16 mouse cellular contexts compared by ENCODE assay signal in the genomic region with DNA sequence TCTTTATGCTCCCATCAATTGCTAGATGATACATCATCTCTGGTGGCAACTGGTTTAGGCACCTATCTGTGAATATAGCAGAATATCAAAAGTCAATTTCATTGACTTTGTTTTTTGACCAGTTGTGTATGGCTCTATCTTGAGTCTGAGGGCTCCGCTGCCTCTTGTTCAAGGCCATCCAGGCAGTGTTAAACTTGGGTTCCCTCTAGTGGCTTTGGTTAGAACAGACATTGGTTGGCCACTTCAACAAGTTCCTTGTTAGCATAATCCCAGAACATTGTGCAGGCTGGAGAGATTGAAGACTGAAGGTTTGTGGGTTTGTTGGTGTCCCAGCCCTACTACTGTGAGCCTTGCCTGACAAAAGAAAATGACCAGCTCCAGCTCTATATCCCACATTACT. TPM values are rescaled to one million over a fixed set of nuclear protein-coding genes. Genes with fewer than 3 reads are reported as not detected.
A peak's percentile ranks its signal among the peaks of the same experiment; 100 is the strongest.
DNase-seq lines count a peak whose midpoint lies in the region; TF ChIP-seq lines count a peak whose summit lies in the region.
"Had no signal": no experiment of that assay in that cellular context is flagged by ENCODE, and none has a peak within 500 bp of the region (broad histone marks: within the 10 kb centered on the region; RNA-seq: fewer than 3 reads in every experiment).

No protein-coding gene starts in this region.

- no peak overlapping the region for H3K9ac ChIP-seq in heart, adult 2 months (ENCODE audit: low read depth, low read length)
- H3K9ac ChIP-seq: hindbrain, embryonic 12.5 days; limb, embryonic 13.5 days had no signal

- whole genome bisulfite sequencing in heart, adult 2 months = 54% methylated on average over 1 of the region's 1 CpGs

- intact Hi-C loops in heart, adult 2 months (cut with DNase I) = no loop called here
- intact Hi-C loops in heart, postnatal 14 days (cut with DNase I) = no loop called here
- intact Hi-C loops in left cerebral cortex, postnatal 10 days (cut with DNase I) = no loop called here

- TF ChIP-seq CTCF in heart, adult 2 months (IDR thresholded peaks at IDR 0.05) = peak; percentile 13; the same call in 1 of the 2 replicates

- no peak for DNase-seq in heart, adult 2 months
- DNase-seq in heart, postnatal 14 days = no peak
- DNase-seq in 3T3-L1 (ENCODE audit: low read depth, low spot score) (peak; percentile 16), NIH3T3 (ENCODE audit: low read depth) (peak; percentile 44)
- DNase-seq in embryo, embryonic 11 days = peak; percentile 3
- no peak for DNase-seq in left cerebral cortex, postnatal 10 days (ENCODE audit: extremely low spot score in 1 of 2, low spot score in 2 of 2)
- DNase-seq in B cell, adult 2 months = no peak
- DNase-seq in kidney, postnatal 4 days = no peak
- DNase-seq: adrenal gland, postnatal 36 days; cerebellum, postnatal 36 days; lung, postnatal 4 days; right cerebral cortex, adult 18-20 months had no signal

- no peak for TF ChIP-seq POLR2A in heart, adult 2 months (IDR thresholded peaks at IDR 0.05; ENCODE audit: insufficient read depth, low read depth, low read length)

- H3K27ac ChIP-seq in heart, adult 2 months = no peak overlapping the region
- H3K27ac ChIP-seq: forebrain, embryonic 10.5 days; hindbrain, embryonic 12.5 days; limb, embryonic 13.5 days had no signal

- H3K36me3 ChIP-seq in heart, adult 2 months (ENCODE audit: control insufficient read depth, insufficient read depth, low read length) = no peaks in the 10 kb centered on the region
- H3K36me3 ChIP-seq: forebrain, embryonic 10.5 days; hindbrain, embryonic 12.5 days; limb, embryonic 13.5 days had no signal

- H3K4me3 ChIP-seq in heart, adult 2 months = no peak overlapping the region
- H3K4me3 ChIP-seq: forebrain, embryonic 10.5 days; hindbrain, embryonic 12.5 days; limb, embryonic 13.5 days had no signal

- TF ChIP-seq EP300 in heart, adult 2 months (IDR thresholded peaks at IDR 0.05; ENCODE audit: insufficient read depth, low read depth, low read length) = no peak

- no peaks in the 10 kb centered on the region for H3K4me1 ChIP-seq in heart, adult 2 months (ENCODE audit: control insufficient read depth, insufficient read depth, low read length)
- H3K4me1 ChIP-seq: forebrain, embryonic 10.5 days; hindbrain, embryonic 12.5 days; limb, embryonic 13.5 days had no signal

- H3K79me2 ChIP-seq in heart, adult 2 months (replicated peaks; ENCODE audit: control insufficient read depth, insufficient read depth, low read length) = no peaks in the 10 kb centered on the region

- no peaks in the 10 kb centered on the region for H3K27me3 ChIP-seq in heart, adult 2 months (ENCODE audit: control insufficient read depth, insufficient read depth, low read length)
- H3K27me3 ChIP-seq: hindbrain, embryonic 12.5 days; limb, embryonic 13.5 days had no signal

RNA-seq across cellular contexts. Expression of gene Vmn1r10, which starts 2.9 kb away (rescaled TPM):
- total RNA-seq in heart, adult 2 months (2021) = not detected
- polyA plus RNA-seq in heart, adult 2 months (2012; rRNA removed) = not detected in 2 replicates
- not detected for total RNA-seq in heart, postnatal 14 days (2021)
- total RNA-seq in left cerebral cortex, postnatal 10 days (2021) = not detected
- total RNA-seq: adrenal gland, postnatal 36 days had no signal
- polyA plus RNA-seq: forebrain, embryonic 10.5 days; hindbrain, embryonic 12.5 days; large intestine, adult 2 months; limb, embryonic 13.5 days had no signal

RNA-seq across cellular contexts. Expression of gene Vmn1r11, which starts 26.9 kb away (rescaled TPM):
- not detected for total RNA-seq in heart, adult 2 months (2021)
- polyA plus RNA-seq in heart, adult 2 months (2012; rRNA removed) = not detected in 2 replicates
- not detected for total RNA-seq in heart, postnatal 14 days (2021)
- not detected for total RNA-seq in left cerebral cortex, postnatal 10 days (2021)
- total RNA-seq: adrenal gland, postnatal 36 days had no signal
- polyA plus RNA-seq: forebrain, embryonic 10.5 days; hindbrain, embryonic 12.5 days; large intestine, adult 2 months; limb, embryonic 13.5 days had no signal

RNA-seq across cellular contexts. Expression of gene Vmn1r9, which starts 39.8 kb away (rescaled TPM):
- total RNA-seq in heart, adult 2 months (2021) = not detected
- polyA plus RNA-seq in heart, adult 2 months (2012; rRNA removed) = not detected in 2 replicates
- total RNA-seq in heart, postnatal 14 days (2021) = not detected
- total RNA-seq in left cerebral cortex, postnatal 10 days (2021) = not detected
- total RNA-seq: adrenal gland, postnatal 36 days had no signal
- polyA plus RNA-seq: forebrain, embryonic 10.5 days; hindbrain, embryonic 12.5 days; large intestine, adult 2 months; limb, embryonic 13.5 days had no signal

RNA-seq across cellular contexts. Expression of gene Vmn1r12, which starts 50.4 kb away (rescaled TPM):
- not detected for total RNA-seq in heart, adult 2 months (2021)
- polyA plus RNA-seq in heart, adult 2 months (2012; rRNA removed) = not detected in 2 replicates
- not detected for total RNA-seq in heart, postnatal 14 days (2021)
- total RNA-seq in left cerebral cortex, postnatal 10 days (2021) = not detected
- total RNA-seq: adrenal gland, postnatal 36 days had no signal
- polyA plus RNA-seq: forebrain, embryonic 10.5 days; hindbrain, embryonic 12.5 days; large intestine, adult 2 months; limb, embryonic 13.5 days had no signal

Comparison
In these comparisons a context has a peak if more than half of its experiments do, and no peak if none do; other contexts are left out.
1. DNase-seq: peak in 3T3-L1 (single experiment), NIH3T3 (single experiment) and embryo, embryonic 11 days (single experiment); none in heart, adult 2 months (0 of 2), heart, postnatal 14 days (0 of 2), left cerebral cortex, postnatal 10 days (0 of 2), B cell, adult 2 months (0 of 2) and kidney, postnatal 4 days (0 of 2).